Mouse (Mus musculus) liver, adult (tissue): ENCODE measurements around the gene Zfp30.

Experiments used
- GATA4 ChIP-seq: IDR thresholded peaks from 2 replicates; pipeline ENCODE4 v1.6.1; 2014; ENCODE audit warnings: mild to moderate bottlenecking, low read length; ENCODE audit not compliant: insufficient replicate concordance

Zfp30 gene

GRCm38 (mm10) chr7:29814381-29814780 lies 30.6 kb downstream of the Zfp30 start:
- TF ChIP-seq GATA4: no peak

GRCm38 (mm10) chr7:29815061-29815784 lies 31.4 kb downstream of the Zfp30 start:
- no peak for TF ChIP-seq GATA4

GRCm38 (mm10) chr7:29815910-29816429 lies 32.2 kb downstream of the Zfp30 start, which contains the start of gene Zfp790:
Gene Zfp790, plus strand, starts transcription at chr7:29816114.
- TF ChIP-seq GATA4: peak; percentile 50; the same call in 1 of the 2 replicates

- no peak; the same call in 1 of the 2 replicates for TF ChIP-seq GATA4
Measured at GRCm38 (mm10) chr7:29818619-29819254, 34.9 kb downstream of the Zfp30 start.

GRCm38 (mm10) chr7:29828001-29828400 lies 44.2 kb downstream of the Zfp30 start:
- TF ChIP-seq GATA4: no peak

GRCm38 (mm10) chr7:29829804-29830203 lies 46.0 kb downstream of the Zfp30 start:
- TF ChIP-seq GATA4: no peak

- no peak for TF ChIP-seq GATA4
Measured at GRCm38 (mm10) chr7:29836816-29837215, 53.0 kb downstream of the Zfp30 start.

GRCm38 (mm10) chr7:29839256-29839655 lies 55.5 kb downstream of the Zfp30 start:
- TF ChIP-seq GATA4: no peak

- no peak for TF ChIP-seq GATA4
Measured at GRCm38 (mm10) chr7:29842105-29842504, 58.3 kb downstream of the Zfp30 start.
